Mouse (Mus musculus) layer of hippocampus, postnatal 36 days (tissue): ENCODE data around the gene Nifk. TPM values are rescaled to one million over a fixed set of nuclear protein-coding genes. Genes with fewer than 3 reads are reported as not detected.

Experiments
- DNase-seq, 2 experiments: peaks; one replicate each; pipeline ENCODE4 v3.0.0; 2022
- total RNA-seq, 2 experiments: library from RNA; stranded (reverse); gene quantifications; 2 replicates each; pipeline ENCODE4 v1.2.3; 2021

The Nifk gene
- total RNA-seq, result 10 to 100 TPM; 25.5 to 27.5 TPM

- peak; percentile 91 to 92 for DNase-seq
These were observed at the start of gene Nifk for GRCm38 (mm10) chr1:118321661-118322201. Nifk (plus strand) TSS chr1:118321839.

DNA sequence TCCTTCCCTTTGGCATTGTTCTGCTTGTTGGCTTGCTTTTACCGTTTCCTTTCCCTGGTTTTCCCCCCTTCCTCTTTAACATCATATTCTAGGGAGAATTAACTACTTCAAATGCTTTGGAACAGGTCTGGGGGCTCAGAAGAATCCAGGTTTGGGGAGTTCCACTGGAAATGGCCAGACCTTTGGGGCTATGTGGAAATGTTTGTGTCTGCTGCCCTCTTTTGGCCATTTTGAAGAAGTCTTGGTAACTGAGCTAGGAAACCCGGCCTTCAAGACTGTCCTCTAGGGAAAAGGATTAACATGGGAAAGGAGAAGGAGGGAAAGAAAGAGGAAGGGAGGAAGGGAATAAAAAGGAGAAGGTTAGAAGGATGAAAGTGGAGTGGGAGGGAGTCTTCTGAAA lies 46.5 kb upstream of the Nifk start:
- no peak for DNase-seq

DNA sequence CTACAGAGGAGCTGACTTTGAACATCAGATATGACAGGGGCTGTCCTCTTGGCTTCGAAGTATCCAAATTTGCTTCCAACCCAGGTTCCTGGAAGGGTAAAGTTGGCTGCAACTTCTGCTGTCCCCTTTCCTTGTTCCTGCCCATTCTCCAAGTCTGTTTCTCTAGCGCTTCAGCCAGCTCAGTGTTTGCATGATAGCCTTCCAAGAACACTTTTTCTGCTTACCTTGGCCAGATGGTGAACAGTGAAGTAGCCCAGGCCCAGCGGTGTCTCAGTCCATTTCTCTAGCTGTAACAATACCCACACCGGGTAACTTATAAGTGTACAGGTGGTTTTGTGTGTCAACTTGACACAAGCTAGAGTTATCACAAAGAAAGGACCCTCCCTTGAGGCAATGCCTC lies 29.3 kb upstream of the Nifk start:
- no peak for DNase-seq

GRCm38 (mm10) chr1:118294192-118294591 lies 27.4 kb upstream of the Nifk start:
- no peak for DNase-seq

GRCm38 (mm10) chr1:118294826-118295225 lies 26.8 kb upstream of the Nifk start:
- peak; percentile 19 to 33 for DNase-seq

- no peak for DNase-seq
These were observed 25.0 kb upstream of the Nifk start for GRCm38 (mm10) chr1:118296673-118297072.

DNA sequence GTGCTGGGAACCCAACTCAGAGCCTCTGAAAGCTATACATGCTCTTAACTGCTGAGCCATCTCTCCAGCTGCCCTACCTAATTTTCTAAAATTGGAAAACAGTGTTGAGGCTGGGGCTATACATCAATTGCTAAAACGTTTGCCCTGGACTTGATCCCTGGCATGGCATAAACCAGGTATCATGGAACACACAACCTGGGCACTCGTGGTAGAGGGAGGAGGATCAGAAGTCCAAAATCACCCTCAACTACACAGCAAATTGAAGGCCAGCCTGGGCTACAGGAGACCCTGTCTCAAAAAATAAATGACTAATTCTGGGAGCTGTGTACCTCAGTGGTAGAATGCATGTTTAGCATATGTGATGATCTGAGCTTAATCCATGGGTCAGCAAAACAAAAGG lies 23.9 kb upstream of the Nifk start:
- DNase-seq, result no peak

DNA sequence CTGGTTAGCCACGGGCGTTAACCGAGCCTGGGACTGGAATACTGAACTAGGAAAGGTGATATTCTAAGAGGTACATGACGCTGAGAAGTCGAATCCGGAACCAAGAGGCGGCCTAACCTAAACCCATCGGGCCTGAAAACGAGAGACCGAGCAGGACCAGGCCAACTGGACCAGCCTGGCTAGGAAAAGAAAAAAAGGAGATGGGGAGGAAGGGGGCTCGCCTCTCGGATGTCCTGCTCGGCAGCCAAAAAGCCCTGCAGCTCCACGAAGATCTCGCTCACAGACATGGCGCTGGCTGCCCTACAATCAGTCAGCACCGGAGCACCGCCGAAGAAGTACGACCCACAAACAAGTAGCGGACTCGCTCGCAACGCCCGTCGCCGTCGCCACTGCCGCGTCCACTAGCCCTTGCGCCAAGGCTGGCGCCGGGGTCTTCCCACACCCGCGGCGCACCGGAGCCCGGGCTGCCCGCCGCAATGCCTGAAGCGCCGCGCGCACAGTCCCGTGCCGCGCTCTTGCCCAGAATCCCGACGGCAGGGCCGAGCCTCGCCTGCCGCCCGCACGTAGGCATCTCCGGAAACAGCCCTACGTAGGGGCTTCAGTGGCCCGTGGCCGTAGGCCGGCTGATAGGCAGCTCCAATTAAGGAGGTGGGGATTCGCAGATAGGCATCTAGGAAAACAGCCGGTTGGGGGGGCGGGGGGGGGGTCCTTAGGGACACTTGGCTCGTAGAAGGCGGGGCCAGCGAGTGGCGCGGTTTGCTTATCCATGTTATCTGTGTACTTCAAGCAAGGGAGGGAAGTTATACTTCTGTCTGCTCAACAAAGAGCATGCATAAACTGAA lies 10.6 kb upstream of the Nifk start:
- peak; percentile 88 to 89 for DNase-seq

DNA sequence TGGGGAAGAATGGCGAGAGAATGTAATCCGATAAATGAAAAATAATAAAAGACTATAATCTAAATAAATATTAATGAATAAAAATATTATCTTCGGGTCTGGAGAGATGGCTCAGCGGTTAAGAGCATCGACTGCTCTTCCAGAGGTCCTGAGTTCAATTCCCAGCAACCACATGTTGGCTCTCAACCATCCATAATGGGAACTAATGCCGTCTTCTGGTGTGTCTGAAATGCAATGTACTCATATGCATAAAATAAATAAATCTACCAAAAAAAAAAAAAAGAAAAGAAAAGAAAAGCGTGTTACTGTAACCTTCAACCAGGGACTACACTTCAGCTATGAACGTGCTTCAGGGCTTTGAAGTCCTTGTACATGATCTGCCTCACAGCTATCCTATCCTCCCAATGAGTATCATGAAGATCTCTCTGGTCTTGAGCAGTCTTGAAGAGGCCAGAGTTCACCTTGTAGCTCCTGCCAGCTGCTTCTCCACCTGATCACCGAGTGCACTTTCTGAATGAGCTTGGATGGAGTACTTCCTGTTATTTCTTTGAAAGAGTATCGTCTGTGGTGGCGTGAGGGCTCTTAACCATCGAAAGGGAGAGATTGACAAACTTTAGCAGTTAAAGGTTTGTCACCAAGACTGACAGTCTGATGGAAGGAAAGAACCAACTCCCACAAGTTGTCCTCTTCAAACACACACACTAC lies 9.9 kb upstream of the Nifk start, which contains the start of gene Tsn:
Gene Tsn (minus strand): TSS at position 118 of the 705 bp plus-strand sequence.
- no peak for DNase-seq

- DNase-seq, result no peak
These were observed 943 bp upstream of the Nifk start for GRCm38 (mm10) chr1:118320696-118321095.

- no peak for DNase-seq
These were observed 13.4 kb downstream of the Nifk start for GRCm38 (mm10) chr1:118334749-118335713.

DNA sequence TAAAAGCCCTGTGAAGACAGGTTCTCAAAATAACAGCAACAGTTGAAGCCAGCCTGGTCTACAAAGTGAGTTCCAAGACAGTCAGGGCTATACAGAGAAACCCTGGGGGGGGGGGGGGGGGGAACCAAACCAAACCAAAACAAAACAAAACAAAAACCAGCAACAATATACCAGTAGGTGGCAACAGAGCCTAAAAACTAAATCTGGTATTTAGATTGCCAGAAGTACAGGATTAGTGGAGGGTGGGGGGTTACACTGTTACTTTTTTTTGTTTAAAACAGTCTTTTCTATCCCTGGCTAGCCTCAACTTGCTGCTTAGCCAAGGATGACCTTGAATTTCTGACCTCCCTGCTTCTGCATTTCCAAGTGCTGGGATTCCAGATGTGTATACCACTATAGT lies 14.2 kb downstream of the Nifk start:
- no peak for DNase-seq

DNA sequence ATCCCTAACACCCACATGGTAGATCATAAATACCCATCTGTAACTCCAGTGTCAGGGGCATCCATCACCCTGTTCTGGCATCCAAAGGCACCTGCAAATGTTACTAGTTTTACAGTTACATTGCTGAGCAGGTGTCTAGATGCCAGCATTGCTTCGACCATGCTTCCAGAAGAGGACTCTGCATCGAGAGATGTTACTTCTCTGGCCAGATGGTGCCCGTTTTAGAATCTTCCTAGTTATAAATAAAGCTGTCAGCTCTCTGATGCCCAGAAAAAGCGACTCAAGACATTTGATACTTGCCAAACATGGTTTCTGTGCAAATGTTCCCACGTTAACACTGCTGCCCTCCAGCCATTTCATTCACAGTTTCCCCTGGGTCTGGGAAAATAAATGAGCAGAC lies 16.3 kb downstream of the Nifk start:
- DNase-seq, result peak in 1 of 2 experiments; percentile 4

- no peak for DNase-seq
These were observed 22.2 kb downstream of the Nifk start for GRCm38 (mm10) chr1:118343649-118344435.

DNA sequence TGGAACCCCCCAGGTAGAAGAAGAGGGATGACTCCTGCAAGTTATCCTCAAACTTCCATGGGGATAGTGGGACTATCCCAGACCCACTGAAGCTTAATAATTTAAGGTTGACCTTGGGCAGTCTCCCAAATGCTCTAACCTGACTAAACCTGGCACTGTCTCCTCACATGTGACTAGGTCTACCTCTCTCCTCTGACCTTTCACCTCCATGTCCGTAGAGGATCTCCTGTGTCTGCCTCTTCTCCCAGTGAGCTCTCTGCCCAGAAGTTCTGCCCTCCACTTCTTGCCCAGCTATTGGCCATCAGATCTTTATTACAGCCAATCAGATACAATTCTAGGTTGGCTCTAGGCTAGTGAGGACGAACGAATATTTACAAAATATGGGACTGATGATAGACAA lies 28.3 kb downstream of the Nifk start:
- no peak for DNase-seq

- no peak for DNase-seq
These were observed 37.6 kb downstream of the Nifk start for GRCm38 (mm10) chr1:118359071-118359761.

- DNase-seq, result no peak
These were observed 46.3 kb downstream of the Nifk start for GRCm38 (mm10) chr1:118367970-118368369.

- no peak for DNase-seq
These were observed 47.3 kb downstream of the Nifk start for GRCm38 (mm10) chr1:118368721-118369461.

DNA sequence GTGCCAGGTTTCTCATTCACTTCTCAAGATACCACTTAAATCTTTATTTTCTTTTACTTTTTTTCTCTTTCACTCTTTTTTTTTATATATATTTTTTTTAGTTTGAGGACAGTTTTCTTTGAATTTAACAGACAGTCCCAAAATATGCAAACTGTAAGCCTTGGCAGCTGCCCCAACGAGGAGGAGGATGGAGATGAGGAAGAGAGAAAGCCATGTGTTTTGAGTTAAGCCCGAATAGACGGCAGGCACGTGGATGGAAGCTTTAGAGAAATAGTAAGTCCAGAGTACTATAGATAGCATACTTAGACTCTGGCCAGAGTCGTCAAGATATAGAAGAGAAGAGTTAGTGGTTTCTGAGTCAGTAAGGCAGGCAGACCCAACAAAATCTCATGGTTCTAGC lies 56.1 kb downstream of the Nifk start:
- no peak for DNase-seq
